Mouse (Mus musculus) kidney, embryonic 16.5 days (tissue): Measurements from ENCODE around the gene Dbx2. TPM values are rescaled to one million over a fixed set of nuclear protein-coding genes. Genes with fewer than 3 reads are reported as not detected.

Experiments used
- ATAC-seq: fragments of 200-750 bp; cut with Nextera tagmentation; 2 replicates; pipeline ENCODE4 v1.8.0; 2017; ENCODE audit warnings: moderate TSS enrichment; ENCODE audit not compliant: low FRiP score, low TSS enrichment
- H3K27ac ChIP-seq: fragments of 300-500 bp; sonication (generic); 2 replicates; pipeline ENCODE4 v1.5.1; 2014; ENCODE audit warnings: low read length
- H3K27me3 ChIP-seq: fragments of 300-500 bp; sonication (generic); 2 replicates; pipeline ENCODE4 v1.6.1; 2014; ENCODE audit warnings: low read length, control low read depth, mixed read lengths; ENCODE audit not compliant: insufficient read depth
- H3K36me3 ChIP-seq: fragments of 300-500 bp; sonication (generic); 2 replicates; pipeline ENCODE4 v1.6.1; 2014; ENCODE audit warnings: low read length, control low read depth, mixed read lengths; ENCODE audit not compliant: insufficient read depth
- H3K4me1 ChIP-seq: fragments of 300-500 bp; sonication (generic); 2 replicates; pipeline ENCODE4 v1.6.1; 2014; ENCODE audit warnings: low read length, control low read depth, mixed read lengths; ENCODE audit not compliant: insufficient read depth
- H3K4me2 ChIP-seq: fragments of 300-500 bp; sonication (generic); replicated peaks from 2 replicates; pipeline ENCODE4 v1.6.1; 2014; ENCODE audit warnings: low read depth, low read length
- H3K4me3 ChIP-seq: fragments of 300-500 bp; sonication (generic); 2 replicates; pipeline ENCODE4 v1.5.1; 2014; ENCODE audit warnings: mild to moderate bottlenecking, low read length
- H3K9ac ChIP-seq: fragments of 300-500 bp; sonication (generic); replicated peaks from 2 replicates; pipeline ENCODE4 v1.6.1; 2014; ENCODE audit warnings: low read length
- H3K9me3 ChIP-seq: fragments of 300-500 bp; sonication (generic); 2 replicates; pipeline ENCODE4 v1.6.1; 2016; ENCODE audit warnings: low read length, control low read depth
- WGBS: fragments of 180-500 bp; shearing (Covaris S2); extraction: QIAGEN DNeasy Blood & Tissue Kit; methylation state at CpG from one replicate; pipeline ENCODE4 v1.1.7; 2014; 5-methylcytosine and 5-hydroxymethylcytosine counted together
- polyA plus RNA-seq: library from polyadenylated mRNA; unstranded; fragments of >200 nt; fragmentation: Nextera tagmentation; extraction: Ambion mirVana; gene quantifications from 2 replicates; pipeline ENCODE4 v1.2.1, GENCODE M21; 2015

Gene Dbx2
- polyA plus RNA-seq, 1 experiment from 2014 or later, result not detected

GRCm38 (mm10) chr15:95574661-95575060 is 81.1 kb downstream of the Dbx2 start:
- H3K9me3 ChIP-seq, result peaks cover 4% of the 10 kb centered on the region; the same call in 1 of the 2 replicates
- WGBS, result 16% methylated on average over 5 of the region's 5 CpGs
- H3K27me3 ChIP-seq, result no peaks in the 10 kb centered on the region
- no peak overlapping the region for H3K27ac ChIP-seq
- H3K4me1 ChIP-seq, result no peaks in the 10 kb centered on the region
- no peak for ATAC-seq
- H3K36me3 ChIP-seq, result no peaks in the 10 kb centered on the region
- H3K9ac ChIP-seq, result no peak overlapping the region
- no peak overlapping the region for H3K4me2 ChIP-seq
- H3K4me3 ChIP-seq, result no peak overlapping the region

Other genes starting within 250 kb of the Dbx2 start
- 12.3 and 13.6 TPM in 2 replicates for gene Nell2, start 127.4 kb downstream of the Dbx2 start, polyA plus RNA-seq
- 54.4 and 67.2 TPM in 2 replicates for gene Ano6, start 134.9 kb upstream of the Dbx2 start, polyA plus RNA-seq